Mouse (Mus musculus): ENCODE measurements around the gene Foxe1. TPM values are rescaled to one million over a fixed set of nuclear protein-coding genes. Genes with fewer than 3 reads are reported as not detected.

The Foxe1 gene
- 0.05 TPM in 1 of 2 replicates, not detected in the other for polyA plus RNA-seq (2016; fragmentation: Nextera tagmentation; extraction: Ambion mirVana)

DNA sequence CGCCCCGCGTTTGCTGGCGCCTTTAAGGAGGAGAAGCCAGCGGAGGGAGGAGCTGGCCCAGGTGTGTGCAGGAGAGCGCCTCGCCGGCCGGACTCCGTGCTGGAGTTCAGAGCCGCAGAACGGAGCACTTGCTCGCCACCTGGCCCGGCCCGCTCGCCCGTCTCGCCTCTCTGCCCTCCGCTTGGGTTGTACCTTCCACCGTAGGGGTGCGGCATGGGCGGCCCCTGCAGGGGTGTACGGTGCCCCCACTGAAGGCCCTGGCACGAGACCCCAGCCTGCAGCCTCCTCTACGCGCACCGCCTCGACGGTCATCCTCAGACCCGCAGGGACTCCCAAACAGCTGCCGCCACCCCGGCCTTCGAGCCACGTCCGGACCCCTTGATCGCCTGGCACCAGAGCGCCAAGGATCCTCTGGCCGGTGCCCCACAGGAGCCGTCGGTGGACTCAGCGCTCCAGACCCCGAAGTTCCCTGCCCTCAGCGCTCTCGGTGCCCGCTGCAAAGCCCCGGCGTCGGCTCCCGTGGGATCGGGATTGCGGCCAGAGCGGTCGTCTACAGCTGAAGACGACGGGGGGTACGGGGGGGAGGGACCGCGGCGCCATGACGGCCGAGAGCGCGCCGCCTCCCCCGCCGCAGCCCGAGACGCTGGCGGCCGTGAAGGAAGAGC is at the start of gene Foxe1:
TSS of gene Foxe1 (plus strand) at position 14 of the 665 bp plus-strand sequence.
- WGBS: 2% methylated on average over 67 of the region's 70 CpGs
- peaks cover 43% of the 10 kb centered on the region for H3K4me1 ChIP-seq
- H3K36me3 ChIP-seq (replicated peaks): no peaks in the 10 kb centered on the region
- no peaks in the 10 kb centered on the region for H3K9me3 ChIP-seq
- DNase-seq (ENCODE audit: extremely low spot score, low spot score): peak; percentile 42
- no peak within 1 kb of the TSS for H3K27ac ChIP-seq
- peak within 1 kb of the TSS; percentile 43 for H3K4me3 ChIP-seq
- peaks cover 100% of the 10 kb centered on the region for H3K27me3 ChIP-seq (ENCODE audit: poor library complexity, severe bottlenecking)

- H3K27ac ChIP-seq: no peak overlapping the region
- WGBS: 6% methylated on average over 8 of the region's 8 CpGs
Observed at GRCm38 (mm10) chr4:46304071-46304470, 39.3 kb upstream of the Foxe1 start.

GRCm38 (mm10) chr4:46304757-46305384 is 38.5 kb upstream of the Foxe1 start:
- no peaks in the 10 kb centered on the region for H3K9me3 ChIP-seq
- WGBS: under 1% methylated on average over 78 of the region's 78 CpGs
- H3K4me1 ChIP-seq: peaks cover 16% of the 10 kb centered on the region
- peaks cover 70% of the 10 kb centered on the region for H3K27me3 ChIP-seq (ENCODE audit: poor library complexity, severe bottlenecking)
- H3K4me3 ChIP-seq: peak overlapping the region; percentile 88
- no peaks in the 10 kb centered on the region for H3K36me3 ChIP-seq (replicated peaks)
- peak overlapping the region; percentile 93 for H3K27ac ChIP-seq
- peak; percentile 74 for DNase-seq (ENCODE audit: extremely low spot score, low spot score)

More at GRCm38 (mm10) chr4:46304071-46304470, 39.3 kb upstream of the Foxe1 start:
- no peaks in the 10 kb centered on the region for H3K9me3 ChIP-seq
- peaks cover 16% of the 10 kb centered on the region for H3K4me1 ChIP-seq
- peak; percentile 23 for DNase-seq (ENCODE audit: extremely low spot score, low spot score)
- H3K36me3 ChIP-seq (replicated peaks): no peaks in the 10 kb centered on the region
- H3K27me3 ChIP-seq (ENCODE audit: poor library complexity, severe bottlenecking): peaks cover 62% of the 10 kb centered on the region
- peak overlapping the region; percentile 88 for H3K4me3 ChIP-seq

- 22% methylated on average over 7 of the region's 7 CpGs for WGBS
- Histone ChIP-seq H3K4me3 (peak overlapping the region; percentile 88), H3K27ac (0 out of 2 replicates have a peak overlapping the region, but pooled peaks have one; percentile 93), H3K36me3 (replicated peaks) (no peaks in the 10 kb centered on the region), H3K27me3 (ENCODE audit: poor library complexity, severe bottlenecking) (peaks cover 76% of the 10 kb centered on the region), H3K4me1 (peaks cover 16% of the 10 kb centered on the region), H3K9me3 (no peaks in the 10 kb centered on the region)
- DNase-seq (ENCODE audit: extremely low spot score, low spot score): no peak
Observed at GRCm38 (mm10) chr4:46305436-46305835, 38.0 kb upstream of the Foxe1 start.

GRCm38 (mm10) chr4:46307341-46307740 is 36.1 kb upstream of the Foxe1 start:
- peaks cover 20% of the 10 kb centered on the region for H3K4me1 ChIP-seq
- H3K36me3 ChIP-seq (replicated peaks): no peaks in the 10 kb centered on the region
- peaks cover 89% of the 10 kb centered on the region for H3K27me3 ChIP-seq (ENCODE audit: poor library complexity, severe bottlenecking)
- no peak overlapping the region for H3K27ac ChIP-seq
- no peak for DNase-seq (ENCODE audit: extremely low spot score, low spot score)
- H3K9me3 ChIP-seq: no peaks in the 10 kb centered on the region
- 78% methylated on average over 9 of the region's 9 CpGs for WGBS
- no peak overlapping the region for H3K4me3 ChIP-seq

GRCm38 (mm10) chr4:46307869-46308268 is 35.5 kb upstream of the Foxe1 start:
- Histone ChIP-seq H3K9me3 (no peaks in the 10 kb centered on the region), H3K36me3 (replicated peaks) (no peaks in the 10 kb centered on the region), H3K27me3 (ENCODE audit: poor library complexity, severe bottlenecking) (peaks cover 92% of the 10 kb centered on the region), H3K4me1 (peaks cover 20% of the 10 kb centered on the region), H3K27ac (no peak overlapping the region), H3K4me3 (no peak overlapping the region)
- 85% methylated on average over 7 of the region's 7 CpGs for WGBS
- no peak for DNase-seq (ENCODE audit: extremely low spot score, low spot score)

GRCm38 (mm10) chr4:46311631-46312030 is 31.8 kb upstream of the Foxe1 start:
- no peaks in the 10 kb centered on the region for H3K36me3 ChIP-seq (replicated peaks)
- peaks cover 5% of the 10 kb centered on the region; the same call in 1 of the 2 replicates for H3K4me1 ChIP-seq
- no peak overlapping the region for H3K27ac ChIP-seq
- H3K4me3 ChIP-seq: no peak overlapping the region
- no peaks in the 10 kb centered on the region for H3K9me3 ChIP-seq
- DNase-seq (ENCODE audit: extremely low spot score, low spot score): no peak
- H3K27me3 ChIP-seq (ENCODE audit: poor library complexity, severe bottlenecking): peaks cover 63% of the 10 kb centered on the region
- 81% methylated on average over 2 of the region's 2 CpGs for WGBS

GRCm38 (mm10) chr4:46321730-46322389 is 21.5 kb upstream of the Foxe1 start:
- H3K4me3 ChIP-seq: no peak overlapping the region
- no peaks in the 10 kb centered on the region for H3K36me3 ChIP-seq (replicated peaks)
- 83% methylated on average over 13 of the region's 13 CpGs for WGBS

GRCm38 (mm10) chr4:46322715-46323114 is 20.7 kb upstream of the Foxe1 start:
- 83% methylated on average over 4 of the region's 4 CpGs for WGBS
- DNase-seq (ENCODE audit: extremely low spot score, low spot score): no peak

More at GRCm38 (mm10) chr4:46321730-46322389, 21.5 kb upstream of the Foxe1 start:
- Histone ChIP-seq H3K4me1 (0 out of 2 replicates have a peak, but pooled peaks cover 2% of the 10 kb centered on the region), H3K27ac (no peak overlapping the region), H3K9me3 (no peaks in the 10 kb centered on the region), H3K27me3 (ENCODE audit: poor library complexity, severe bottlenecking) (peaks cover 21% of the 10 kb centered on the region)
- no peak for DNase-seq (ENCODE audit: extremely low spot score, low spot score)

GRCm38 (mm10) chr4:46328906-46329305 is 14.5 kb upstream of the Foxe1 start:
- H3K4me3 ChIP-seq: no peak overlapping the region
- no peak for DNase-seq (ENCODE audit: extremely low spot score, low spot score)
- peaks cover 29% of the 10 kb centered on the region; the same call in 1 of the 2 replicates for H3K27me3 ChIP-seq (ENCODE audit: poor library complexity, severe bottlenecking)
- peaks cover 9% of the 10 kb centered on the region for H3K4me1 ChIP-seq
- no peak overlapping the region for H3K27ac ChIP-seq
- H3K9me3 ChIP-seq: no peaks in the 10 kb centered on the region
- no peaks in the 10 kb centered on the region for H3K36me3 ChIP-seq (replicated peaks)
- 38% methylated on average over 3 of the region's 3 CpGs for WGBS

More at GRCm38 (mm10) chr4:46322715-46323114, 20.7 kb upstream of the Foxe1 start:
- Histone ChIP-seq H3K4me3 (no peak overlapping the region), H3K27me3 (ENCODE audit: poor library complexity, severe bottlenecking) (peaks cover 21% of the 10 kb centered on the region), H3K36me3 (replicated peaks) (no peaks in the 10 kb centered on the region), H3K27ac (no peak overlapping the region), H3K4me1 (0 out of 2 replicates have a peak, but pooled peaks cover 2% of the 10 kb centered on the region), H3K9me3 (no peaks in the 10 kb centered on the region)

DNA sequence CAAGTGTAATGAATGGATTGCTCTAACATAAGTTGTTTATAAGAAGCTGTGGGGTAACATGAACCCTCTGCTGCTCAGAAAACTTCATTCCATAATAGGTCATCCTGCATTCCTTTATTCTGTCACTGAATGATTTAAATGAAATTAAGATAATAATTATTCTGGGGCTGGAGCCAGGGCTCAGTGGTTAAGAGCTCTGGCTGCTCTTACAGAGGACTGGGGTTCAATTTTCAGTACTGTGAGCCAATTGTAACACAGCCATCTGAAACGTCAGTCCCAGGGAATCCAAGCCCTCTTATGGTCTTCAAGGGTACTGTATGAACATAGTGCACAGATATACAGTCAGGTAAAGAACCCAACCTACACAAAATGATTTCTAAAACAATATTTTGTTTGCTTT is 7.6 kb upstream of the Foxe1 start:
- 32% methylated on average over 1 of the region's 1 CpGs for WGBS
- no peaks in the 10 kb centered on the region for H3K36me3 ChIP-seq (replicated peaks)
- H3K27ac ChIP-seq: no peak overlapping the region
- H3K4me1 ChIP-seq: peaks cover 11% of the 10 kb centered on the region; the same call in 1 of the 2 replicates
- H3K27me3 ChIP-seq (ENCODE audit: poor library complexity, severe bottlenecking): peaks cover 80% of the 10 kb centered on the region
- H3K4me3 ChIP-seq: no peak overlapping the region
- no peaks in the 10 kb centered on the region for H3K9me3 ChIP-seq
- no peak for DNase-seq (ENCODE audit: extremely low spot score, low spot score)

- peaks cover 21% of the 10 kb centered on the region for H3K4me1 ChIP-seq
- H3K4me3 ChIP-seq: no peak overlapping the region
- WGBS: 0% methylated on average over 3 of the region's 3 CpGs
- no peak overlapping the region for H3K27ac ChIP-seq
- H3K36me3 ChIP-seq (replicated peaks): no peaks in the 10 kb centered on the region
- DNase-seq (ENCODE audit: extremely low spot score, low spot score): no peak
- peaks cover 97% of the 10 kb centered on the region for H3K27me3 ChIP-seq (ENCODE audit: poor library complexity, severe bottlenecking)
- H3K9me3 ChIP-seq: no peaks in the 10 kb centered on the region
Observed at GRCm38 (mm10) chr4:46337990-46338389, 5.4 kb upstream of the Foxe1 start.
